ENCODE assay signal across 7 mouse cellular contexts in genomic region chr7:99360803-99361414, GRCm38 (mm10). TPM values are rescaled to one million over a fixed set of nuclear protein-coding genes. Genes with fewer than 3 reads are reported as not detected.
DNase-seq lines count a peak whose midpoint lies in the region; ATAC-seq and TF ChIP-seq lines count a peak whose summit lies in the region.

No protein-coding gene starts in this region.

- no peak overlapping the region for H3K4me3 ChIP-seq in lung, postnatal 0 days (ENCODE audit: low read depth, low read length)
- no peak overlapping the region for H3K4me3 ChIP-seq in embryonic fibroblast, embryonic 13.5 days (ENCODE audit: insufficient read depth, low read length)
- H3K4me3 ChIP-seq in intestine, postnatal 0 days (ENCODE audit: low read depth, low read length): no peak overlapping the region
- H3K4me3 ChIP-seq in stomach, embryonic 16.5 days (replicated peaks; ENCODE audit: low read length): no peak overlapping the region

- peak overlapping the region; percentile 77 for H3K27ac ChIP-seq in lung, postnatal 0 days (ENCODE audit: low read length)
- H3K27ac ChIP-seq in embryonic fibroblast, embryonic 13.5 days (ENCODE audit: insufficient read depth, low read length): peak overlapping the region; percentile 95
- peak overlapping the region; percentile 46 for H3K27ac ChIP-seq in intestine, postnatal 0 days (ENCODE audit: low read depth, low read length)
- H3K27ac ChIP-seq in stomach, embryonic 16.5 days (ENCODE audit: low read length): peak overlapping the region; percentile 93

- H3K36me3 ChIP-seq in lung, postnatal 0 days (ENCODE audit: insufficient read depth, low read length): no peaks in the 10 kb centered on the region
- H3K36me3 ChIP-seq in intestine, postnatal 0 days (ENCODE audit: control insufficient read depth, insufficient read depth): no peaks in the 10 kb centered on the region
- no peaks in the 10 kb centered on the region for H3K36me3 ChIP-seq in stomach, embryonic 16.5 days (ENCODE audit: control insufficient read depth, insufficient read depth, low read length)

- TF ChIP-seq EP300 in lung, postnatal 0 days (IDR thresholded peaks at IDR 0.05): no peak

- DNase-seq in lung, postnatal 0 days (ENCODE audit: low spot score): no peak
- no peak for DNase-seq in lung, adult 18-20 months
- DNase-seq in left cerebral cortex, adult 18-20 months (ENCODE audit: low spot score in 2 of 2): no peak
- no peak for DNase-seq in frontal cortex, adult 2 months (ENCODE audit: extremely low spot score in 1 of 2, low spot score in 1 of 2)

- H3K4me1 ChIP-seq in lung, postnatal 0 days (ENCODE audit: insufficient read depth, low read depth, low read length): peaks cover 22% of the 10 kb centered on the region; the same call in 1 of the 2 replicates
- H3K4me1 ChIP-seq in embryonic fibroblast, embryonic 13.5 days (ENCODE audit: control insufficient read depth, insufficient read depth, low read length): peaks cover 28% of the 10 kb centered on the region
- H3K4me1 ChIP-seq in intestine, postnatal 0 days (replicated peaks; ENCODE audit: control insufficient read depth, insufficient read depth, low read length): peaks cover 11% of the 10 kb centered on the region
- H3K4me1 ChIP-seq in stomach, embryonic 16.5 days (ENCODE audit: control insufficient read depth, insufficient read depth, low read length): peaks cover 32% of the 10 kb centered on the region

- H3K27me3 ChIP-seq in lung, postnatal 0 days (replicated peaks; ENCODE audit: insufficient read depth, low read length): no peaks in the 10 kb centered on the region
- no peaks in the 10 kb centered on the region for H3K27me3 ChIP-seq in intestine, postnatal 0 days (replicated peaks; ENCODE audit: control insufficient read depth, insufficient read depth, low read length)
- no peaks in the 10 kb centered on the region for H3K27me3 ChIP-seq in stomach, embryonic 16.5 days (ENCODE audit: control insufficient read depth, insufficient read depth, low read length)

- no peaks in the 10 kb centered on the region for H3K9me3 ChIP-seq in lung, postnatal 0 days (ENCODE audit: low read length)
- H3K9me3 ChIP-seq in intestine, postnatal 0 days (ENCODE audit: control insufficient read depth): no peaks in the 10 kb centered on the region
- no peaks in the 10 kb centered on the region for H3K9me3 ChIP-seq in stomach, embryonic 16.5 days (replicated peaks; ENCODE audit: control insufficient read depth, low read length)

- WGBS in lung, postnatal 0 days: 27% methylated on average over 8 of the region's 8 CpGs
- WGBS in intestine, postnatal 0 days: 40% methylated on average over 8 of the region's 8 CpGs
- 27% methylated on average over 8 of the region's 8 CpGs for WGBS in stomach, embryonic 16.5 days

- TF ChIP-seq CTCF in lung, postnatal 0 days (IDR thresholded peaks at IDR 0.05): no peak
- no peak for TF ChIP-seq CTCF in embryonic fibroblast, embryonic 13.5 days (IDR thresholded peaks at IDR 0.05; ENCODE audit: borderline replicate concordance, insufficient read depth, low read length)
- TF ChIP-seq CTCF in intestine, postnatal 0 days (IDR thresholded peaks at IDR 0.05; ENCODE audit: low read depth): peak; percentile 17; the same call in 1 of the 2 replicates

- no peak overlapping the region for H3K4me2 ChIP-seq in lung, postnatal 0 days (replicated peaks; ENCODE audit: low read depth, low read length)
- H3K4me2 ChIP-seq in intestine, postnatal 0 days (replicated peaks; ENCODE audit: low read depth): no peak overlapping the region; the same call in 1 of the 2 replicates
- H3K4me2 ChIP-seq in stomach, embryonic 16.5 days (ENCODE audit: low read depth, low read length): peak overlapping the region; percentile 35

- H3K9ac ChIP-seq in lung, postnatal 0 days (replicated peaks; ENCODE audit: low read depth): no peak overlapping the region
- H3K9ac ChIP-seq in intestine, postnatal 0 days (ENCODE audit: low read depth, low read length): no peak overlapping the region
- H3K9ac ChIP-seq in stomach, embryonic 16.5 days (ENCODE audit: low read length): peak overlapping the region; percentile 55

- ATAC-seq in lung, postnatal 0 days: no peak
- no peak for ATAC-seq in intestine, postnatal 0 days
- ATAC-seq in stomach, embryonic 16.5 days (ENCODE audit: insufficient read depth, low FRiP score): no peak

- TF ChIP-seq POLR2A in embryonic fibroblast, embryonic 13.5 days (IDR thresholded peaks at IDR 0.05; ENCODE audit: low read depth, low read length): no peak

RNA-seq across cellular contexts. Expression of gene Serpinh1, which starts 7.9 kb away (rescaled TPM):
- 579 and 666 TPM in 2 replicates for polyA plus RNA-seq in lung, postnatal 0 days (2015; fragmentation: Nextera tagmentation; extraction: Ambion mirVana)
- polyA plus RNA-seq in embryonic fibroblast, embryonic 13.5 days (2011; ENCODE audit: insufficient read length, low read depth, missing spikeins): 2,134 and 2,700 TPM in 2 replicates
- polyA plus RNA-seq in intestine, postnatal 0 days (2015; fragmentation: Nextera tagmentation; extraction: Ambion mirVana): 199 and 204 TPM in 2 replicates
- polyA plus RNA-seq in stomach, embryonic 16.5 days (2015; fragmentation: Nextera tagmentation; extraction: Ambion mirVana): 1,327 and 1,379 TPM in 2 replicates
- 10 to 100 TPM; 20.2 to 23.6 TPM for total RNA-seq in left cerebral cortex, adult 18-20 months (2021)
- 27.5 and 31.8 TPM in 2 replicates for polyA plus RNA-seq in frontal cortex, adult 2 months (2012; rRNA removed)

RNA-seq across cellular contexts. Expression of gene Gdpd5, which starts 20.3 kb away (rescaled TPM):
- polyA plus RNA-seq in lung, postnatal 0 days (2015; fragmentation: Nextera tagmentation; extraction: Ambion mirVana): 18.7 and 18.8 TPM in 2 replicates
- 12.0 and 12.6 TPM in 2 replicates for polyA plus RNA-seq in embryonic fibroblast, embryonic 13.5 days (2011; ENCODE audit: insufficient read length, low read depth, missing spikeins)
- polyA plus RNA-seq in intestine, postnatal 0 days (2015; fragmentation: Nextera tagmentation; extraction: Ambion mirVana): 15.7 and 16.9 TPM in 2 replicates
- 17.1 and 19.6 TPM in 2 replicates for polyA plus RNA-seq in stomach, embryonic 16.5 days (2015; fragmentation: Nextera tagmentation; extraction: Ambion mirVana)
- 10 to 100 TPM; 29.0 to 34.2 TPM for total RNA-seq in left cerebral cortex, adult 18-20 months (2021)
- 54.1 and 66.2 TPM in 2 replicates for polyA plus RNA-seq in frontal cortex, adult 2 months (2012; rRNA removed)
